Mouse (Mus musculus) bone marrow, adult 2 months (tissue): Measurements from ENCODE around the gene Tmbim7. TPM values are rescaled to one million over a fixed set of nuclear protein-coding genes. Genes with fewer than 3 reads are reported as not detected.
"Not testable (repeated sequence)": the region's sequence is repeated elsewhere in the genome, so short reads cannot be mapped to it uniquely, and the experiment has no call there.

Experiments used
- H3K27ac ChIP-seq: fragments of 200-500 bp; 2 replicates; pipeline ENCODE4 v1.5.1; 2012; ENCODE audit warnings: low read depth, mild to moderate bottlenecking, control low read depth, inconsistent platforms, low read length; ENCODE audit not compliant: control insufficient read depth, poor library complexity, insufficient read depth
- H3K4me1 ChIP-seq: fragments of 200-500 bp; 2 replicates; pipeline ENCODE4 v1.6.1; 2011; ENCODE audit warnings: low read length; ENCODE audit not compliant: control insufficient read depth, insufficient read depth
- H3K4me3 ChIP-seq: fragments of 200-500 bp; replicated peaks from 2 replicates; pipeline ENCODE3; 2011; ENCODE audit warnings: mild to moderate bottlenecking, low read depth, low read length, control low read depth; ENCODE audit not compliant: control insufficient read depth
- CTCF ChIP-seq: fragments of 200-500 bp; IDR thresholded peaks from 2 replicates; pipeline ENCODE4 v1.5.1; 2011; ENCODE audit warnings: low read length, control low read depth; ENCODE audit not compliant: control insufficient read depth, insufficient read depth
- POLR2A ChIP-seq: fragments of 200-500 bp; IDR thresholded peaks from 2 replicates; pipeline ENCODE4 v1.6.1; 2011; ENCODE audit warnings: low read depth, mild to moderate bottlenecking, control low read depth, low read length, borderline replicate concordance; ENCODE audit not compliant: control insufficient read depth
- WGBS: fragments of 180-500 bp; shearing (Covaris S2); methylation state at CpG from one replicate; pipeline ENCODE4 v1.1.7; 2018; 5-methylcytosine and 5-hydroxymethylcytosine counted together
- polyA plus RNA-seq: library from polyadenylated mRNA; stranded (reverse); fragments of >200 nt; gene quantifications from 2 replicates; pipeline ENCODE4 v1.2.4, GENCODE M21; 2011; ENCODE audit warnings: low replicate concordance; ENCODE audit not compliant: missing spikeins, insufficient read depth, insufficient read length

Tmbim7 gene
- polyA plus RNA-seq = not detected in 2 replicates

DNA sequence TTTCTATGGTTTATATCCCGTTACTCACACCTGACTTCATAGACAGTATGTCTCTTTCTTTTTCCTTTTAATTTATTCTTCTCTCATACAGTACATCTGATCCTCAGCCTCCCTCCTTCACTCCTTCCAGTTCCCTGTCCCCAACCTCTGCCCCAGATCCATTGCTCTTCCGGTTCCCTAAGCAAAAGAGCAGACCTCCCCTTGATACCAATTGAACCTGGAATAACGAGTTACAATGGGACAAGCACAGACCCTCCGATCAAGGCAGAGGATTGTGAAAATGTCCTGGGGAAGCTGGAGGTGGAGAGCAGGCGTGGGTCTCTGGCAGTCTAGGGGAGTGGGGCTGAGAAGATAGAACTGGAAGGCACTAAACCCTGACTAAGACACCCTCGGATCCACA lies at the start of gene Tmbim7:
Gene Tmbim7, plus strand, starts transcription at position 301 of the 400 bp plus-strand sequence.
- TF ChIP-seq CTCF (no peak), POLR2A (no peak)
- Histone ChIP-seq H3K27ac (no peak within 1 kb of the TSS), H3K4me1 (no peaks in the 10 kb centered on the region; the same call in 1 of the 2 replicates), H3K4me3 (no peak within 1 kb of the TSS)
- 80% methylated on average over 6 of the region's 6 CpGs for whole genome bisulfite sequencing

DNA sequence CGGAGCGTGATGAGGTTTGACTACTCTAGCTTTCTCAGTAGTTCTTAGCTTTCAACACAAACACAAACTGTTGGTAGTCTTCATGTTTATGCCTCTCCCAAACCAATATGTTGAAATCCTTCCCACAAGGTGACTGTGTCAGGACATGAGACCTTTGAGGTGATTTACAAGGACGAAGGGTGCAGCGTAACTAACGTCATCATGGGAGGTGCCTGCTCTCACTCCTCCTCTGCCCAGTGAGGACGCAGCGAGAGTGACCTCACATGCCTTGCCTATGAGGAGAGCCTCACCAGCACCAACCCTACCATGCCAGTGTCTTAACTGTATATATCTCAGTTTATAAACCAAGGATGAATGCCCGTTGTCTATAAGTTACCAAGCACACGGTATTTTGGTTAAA lies 43.9 kb upstream of the Tmbim7 start:
- H3K27ac ChIP-seq = no peak overlapping the region
- no peaks in the 10 kb centered on the region for H3K4me1 ChIP-seq
- 91% methylated on average over 9 of the region's 9 CpGs for WGBS
- TF ChIP-seq POLR2A (no peak), CTCF (no peak)
- H3K4me3 ChIP-seq = no peak overlapping the region

DNA sequence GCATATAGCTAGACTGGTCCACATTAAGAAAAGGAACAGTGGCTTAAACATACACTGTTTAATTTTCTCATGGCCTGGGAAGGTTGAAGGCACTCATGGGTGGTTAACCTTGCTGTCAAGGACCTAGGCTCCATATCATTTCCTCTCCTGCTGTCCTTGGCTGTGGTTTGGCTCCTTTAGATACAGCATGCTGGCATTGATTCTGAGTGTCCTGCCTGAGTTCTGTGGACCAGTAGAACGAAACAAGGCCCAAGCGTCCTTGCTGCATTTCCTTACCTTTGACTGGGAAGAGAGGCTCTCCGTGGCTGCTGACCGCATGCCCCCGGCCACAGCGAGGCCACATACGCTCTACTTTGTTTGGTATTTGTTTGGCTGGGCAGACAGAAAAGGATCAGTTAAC lies 41.7 kb upstream of the Tmbim7 start:
- no peak overlapping the region for H3K4me3 ChIP-seq
- no peaks in the 10 kb centered on the region for H3K4me1 ChIP-seq
- TF ChIP-seq POLR2A = no peak
- TF ChIP-seq CTCF = no peak
- H3K27ac ChIP-seq = no peak overlapping the region
- 93% methylated on average over 7 of the region's 7 CpGs for WGBS

DNA sequence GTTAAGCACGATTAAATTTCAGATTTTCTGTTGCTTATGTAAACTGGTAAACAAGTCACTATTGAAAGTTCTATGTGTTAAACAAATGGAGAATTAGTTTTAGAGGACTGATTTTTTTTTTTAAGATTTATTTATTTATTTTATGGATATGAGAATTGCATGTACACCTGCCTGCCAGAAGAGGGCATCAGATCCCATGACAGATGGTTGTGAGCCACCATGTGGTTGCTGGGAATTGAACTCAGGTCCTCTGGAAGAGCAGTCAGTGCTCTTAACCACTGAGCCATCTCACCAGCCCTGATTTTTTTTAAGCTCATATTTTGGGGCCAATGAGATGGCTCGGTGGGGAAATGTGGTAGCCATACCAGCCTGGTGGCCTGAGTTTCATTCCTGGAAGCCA lies 39.1 kb upstream of the Tmbim7 start:
- not testable (repeated sequence) for H3K4me3 ChIP-seq, H3K27ac ChIP-seq, H3K4me1 ChIP-seq
- 86% methylated on average over 2 of the region's 2 CpGs for WGBS

DNA sequence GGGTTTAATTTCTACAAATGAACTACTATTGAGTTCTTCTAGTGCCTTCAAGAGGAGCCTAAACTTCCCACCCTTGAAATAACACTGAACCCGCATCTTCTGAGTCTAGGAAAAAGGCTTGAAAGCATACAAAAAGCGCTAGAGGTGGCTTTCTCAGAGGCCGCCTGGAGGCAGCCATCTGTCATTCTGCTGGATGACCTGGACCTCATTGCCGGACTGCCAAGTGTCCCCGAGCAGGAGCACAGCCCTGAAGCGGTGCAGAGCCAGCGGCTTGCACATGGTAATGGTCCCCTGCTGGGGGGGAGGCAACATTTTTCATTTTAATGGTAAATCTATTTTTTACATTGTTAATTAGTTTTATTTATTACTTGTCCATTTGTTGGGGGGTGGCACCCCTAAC lies 30.5 kb upstream of the Tmbim7 start:
- TF ChIP-seq POLR2A (no peak), CTCF (no peak)
- no peak overlapping the region for H3K4me3 ChIP-seq
- H3K4me1 ChIP-seq = no peaks in the 10 kb centered on the region
- no peak overlapping the region for H3K27ac ChIP-seq
- 92% methylated on average over 7 of the region's 7 CpGs for WGBS

DNA sequence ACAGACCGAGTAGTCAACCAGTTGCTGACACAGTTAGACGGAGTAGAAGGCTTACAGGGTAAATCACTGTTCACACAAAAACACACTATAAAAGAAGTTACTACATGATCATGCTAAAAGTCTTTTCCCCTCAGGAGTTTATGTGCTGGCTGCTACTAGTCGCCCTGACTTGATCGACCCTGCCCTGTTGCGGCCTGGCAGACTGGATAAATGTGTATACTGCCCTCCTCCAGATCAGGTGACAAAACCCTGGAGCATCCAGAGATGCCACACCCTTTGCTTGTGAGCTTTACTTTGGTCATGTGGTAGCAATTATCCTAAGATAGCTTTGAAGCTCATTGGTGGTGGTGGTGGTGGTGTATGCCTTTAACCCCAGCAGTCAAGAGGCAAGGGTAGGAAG lies 20.9 kb upstream of the Tmbim7 start:
- 87% methylated on average over 5 of the region's 5 CpGs for WGBS
- TF ChIP-seq POLR2A (no peak), CTCF (no peak)
- Histone ChIP-seq H3K27ac (no peak overlapping the region), H3K4me3 (no peak overlapping the region), H3K4me1 (no peaks in the 10 kb centered on the region)

DNA sequence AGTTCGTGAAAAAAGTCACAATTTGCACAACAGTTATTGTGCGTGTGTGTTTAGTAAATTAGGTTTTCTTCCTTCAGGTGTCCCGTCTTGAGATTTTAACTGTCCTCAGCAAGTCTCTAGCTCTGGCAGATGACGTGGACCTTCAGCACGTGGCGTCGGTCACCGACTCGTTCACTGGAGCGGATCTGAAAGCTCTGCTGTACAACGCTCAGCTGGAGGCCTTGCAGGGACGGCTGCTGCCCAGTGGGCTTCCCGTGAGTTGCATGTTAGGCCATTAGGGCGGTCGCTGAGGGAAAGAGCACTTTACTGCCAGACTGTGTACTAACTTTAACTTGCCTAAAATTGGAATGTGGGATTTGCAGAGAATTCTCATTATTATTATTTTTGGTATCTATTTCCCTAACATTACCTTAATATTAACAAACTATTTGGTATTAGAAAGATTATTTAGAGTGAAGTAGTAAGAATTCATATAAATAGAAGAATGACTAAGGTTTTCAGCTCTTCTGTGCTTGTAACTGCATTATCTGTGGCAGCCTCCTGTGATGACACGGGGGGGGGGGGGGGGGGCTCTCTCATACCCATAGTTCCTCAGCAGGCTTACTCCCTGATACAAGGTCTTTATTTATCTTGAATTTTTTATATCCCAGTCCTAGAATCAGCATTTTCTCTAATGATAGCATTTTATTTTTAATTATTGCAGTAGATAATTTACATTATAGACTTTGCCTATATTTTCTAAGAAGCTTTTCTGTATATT lies 19.3 kb upstream of the Tmbim7 start:
- no peak overlapping the region for H3K27ac ChIP-seq
- H3K4me3 ChIP-seq = no peak overlapping the region
- H3K4me1 ChIP-seq = no peaks in the 10 kb centered on the region
- no peak for TF ChIP-seq CTCF
- TF ChIP-seq POLR2A = no peak
- 80% methylated on average over 16 of the region's 16 CpGs for WGBS

DNA sequence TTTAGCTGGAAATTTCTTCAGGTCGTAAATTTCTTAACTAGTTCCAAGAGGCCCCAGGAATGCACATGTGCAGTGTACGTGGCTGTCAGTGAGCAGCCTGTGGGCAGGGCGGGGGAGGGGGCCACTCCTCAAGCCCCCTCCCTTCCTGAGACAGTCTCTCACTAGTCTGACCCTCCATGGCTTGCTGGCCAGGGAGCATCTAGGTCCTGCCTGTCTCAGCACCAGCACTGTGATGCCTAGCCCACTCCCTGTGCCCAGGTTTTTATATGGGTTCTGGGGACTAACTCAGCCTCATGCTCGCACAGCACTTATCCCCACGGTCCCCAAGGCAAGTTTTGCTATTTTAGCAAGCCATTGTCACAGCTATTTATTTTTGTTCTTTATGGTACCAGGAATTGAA lies 18.7 kb upstream of the Tmbim7 start:
- H3K27ac ChIP-seq = no peak overlapping the region
- 83% methylated on average over 5 of the region's 5 CpGs for WGBS
- TF ChIP-seq POLR2A (no peak), CTCF (no peak)
- H3K4me1 ChIP-seq = no peaks in the 10 kb centered on the region
- H3K4me3 ChIP-seq = no peak overlapping the region

DNA sequence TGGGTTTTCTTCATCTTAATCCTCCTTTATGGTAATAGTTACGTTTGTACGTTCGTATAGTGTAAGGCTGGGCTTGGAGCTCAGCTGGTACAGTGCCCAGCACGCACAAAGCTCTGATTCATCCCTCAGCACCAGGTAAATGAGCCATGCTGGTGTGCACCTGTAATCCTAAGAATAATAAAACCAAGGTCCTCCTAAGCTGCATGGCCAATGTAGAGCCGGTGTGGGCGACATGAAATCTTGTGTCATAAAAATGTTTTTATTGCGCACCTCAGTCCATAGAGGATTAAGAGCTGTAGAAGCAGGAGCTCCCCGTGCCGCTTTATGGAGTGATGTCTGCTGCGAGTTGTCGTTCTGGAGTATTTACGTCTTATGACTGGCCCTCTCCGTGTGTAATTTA lies 17.7 kb upstream of the Tmbim7 start:
- H3K4me3 ChIP-seq = no peak overlapping the region
- H3K4me1 ChIP-seq = no peaks in the 10 kb centered on the region
- WGBS = 90% methylated on average over 13 of the region's 13 CpGs
- H3K27ac ChIP-seq = no peak overlapping the region
- TF ChIP-seq POLR2A = no peak
- no peak for TF ChIP-seq CTCF
